Mouse (Mus musculus) spleen, adult 2 months (tissue): ENCODE measurements around the gene Rpp30. TPM values are rescaled to one million over a fixed set of nuclear protein-coding genes. Genes with fewer than 3 reads are reported as not detected.

Experiments
- DNase-seq, 2 experiments: peaks; one replicate each; pipeline versions ENCODE4 v3.0.0 to v3.0.0-alpha.2; 2012 to 2021; ENCODE audit warnings: low spot score in 2 of 2, low read depth in 1 of 2
- H3K27ac ChIP-seq: fragments of 200-500 bp; 2 replicates; pipeline ENCODE4 v1.5.1; 2012; ENCODE audit warnings: low read length, inconsistent platforms; ENCODE audit not compliant: insufficient read depth
- H3K27me3 ChIP-seq: fragments of 200-500 bp; 2 replicates; pipeline ENCODE4 v1.6.1; 2012; ENCODE audit warnings: mild to moderate bottlenecking, moderate library complexity, low read length, inconsistent platforms; ENCODE audit not compliant: control insufficient read depth, insufficient read depth
- H3K36me3 ChIP-seq: fragments of 200-500 bp; 2 replicates; pipeline ENCODE4 v1.6.1; 2012; ENCODE audit warnings: mild to moderate bottlenecking, low read length, inconsistent platforms; ENCODE audit not compliant: control insufficient read depth, insufficient read depth
- H3K4me1 ChIP-seq: fragments of 200-500 bp; 2 replicates; pipeline ENCODE4 v1.6.1; 2011; ENCODE audit warnings: inconsistent platforms; ENCODE audit not compliant: control insufficient read depth, insufficient read depth, insufficient read length
- H3K4me3 ChIP-seq: fragments of 200-500 bp; 2 replicates; pipeline ENCODE4 v1.5.1; 2011; ENCODE audit warnings: mild to moderate bottlenecking, inconsistent platforms; ENCODE audit not compliant: insufficient read depth, insufficient read length; ENCODE audit errors: extremely low read depth
- CTCF ChIP-seq: fragments of 200-500 bp; IDR thresholded peaks from 2 replicates; pipeline ENCODE4 v1.5.1; 2011; ENCODE audit warnings: mild to moderate bottlenecking, inconsistent platforms; ENCODE audit not compliant: insufficient read depth, insufficient read length, insufficient replicate concordance; ENCODE audit errors: extremely low read depth
- POLR2A ChIP-seq: fragments of 200-500 bp; IDR thresholded peaks from 2 replicates; pipeline ENCODE4 v1.6.1; 2011; ENCODE audit warnings: low read depth, low read length, inconsistent platforms
- WGBS: fragments of 180-500 bp; shearing (Covaris S2); methylation state at CpG from one replicate; pipeline ENCODE4 v1.1.7; 2018; 5-methylcytosine and 5-hydroxymethylcytosine counted together
- polyA plus RNA-seq: library from polyadenylated mRNA; depleted of rRNA; stranded (reverse); fragments of >200 nt; gene quantifications from 2 replicates; pipeline ENCODE4 v1.2.3, GENCODE M21; 2012

Rpp30 gene
- polyA plus RNA-seq, 1 experiment, result 1.4 TPM

DNA sequence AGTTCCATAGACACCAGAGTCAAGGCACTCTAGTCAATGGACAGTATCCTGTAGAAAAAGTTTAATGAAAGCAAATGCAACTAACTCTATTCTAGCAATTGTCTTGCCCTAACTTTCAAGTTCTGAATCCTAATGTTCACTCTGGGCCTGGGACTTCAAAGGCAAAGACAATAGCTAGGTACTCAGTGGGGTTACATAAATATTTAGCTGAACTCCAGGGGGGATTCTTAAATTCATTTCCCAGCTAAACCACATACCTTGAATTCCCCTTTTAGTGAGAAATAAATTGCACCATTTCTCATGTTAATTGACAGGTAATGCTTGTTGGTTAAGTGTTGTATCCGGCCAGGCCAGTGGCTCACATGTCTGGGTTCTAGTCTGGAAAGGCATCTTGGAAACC is 40.7 kb downstream of the Rpp30 start:
- WGBS, result 76% methylated on average over 1 of the region's 1 CpGs
- H3K36me3 ChIP-seq, result no peaks in the 10 kb centered on the region
- TF ChIP-seq POLR2A, result no peak
- no peak for TF ChIP-seq CTCF
- H3K4me1 ChIP-seq, result no peaks in the 10 kb centered on the region
- no peaks in the 10 kb centered on the region for H3K27me3 ChIP-seq
- DNase-seq, result no peak
- H3K4me3 ChIP-seq, result no peak overlapping the region
- no peak overlapping the region for H3K27ac ChIP-seq

- no peak for DNase-seq
- Histone ChIP-seq H3K36me3 (no peaks in the 10 kb centered on the region), H3K4me3 (no peak overlapping the region), H3K4me1 (no peaks in the 10 kb centered on the region), H3K27ac (no peak overlapping the region), H3K27me3 (no peaks in the 10 kb centered on the region)
- TF ChIP-seq CTCF (no peak), POLR2A (no peak)
- WGBS, result 97% methylated on average over 3 of the region's 3 CpGs
Observed at GRCm38 (mm10) chr19:36128440-36128839, 44.9 kb downstream of the Rpp30 start.

DNA sequence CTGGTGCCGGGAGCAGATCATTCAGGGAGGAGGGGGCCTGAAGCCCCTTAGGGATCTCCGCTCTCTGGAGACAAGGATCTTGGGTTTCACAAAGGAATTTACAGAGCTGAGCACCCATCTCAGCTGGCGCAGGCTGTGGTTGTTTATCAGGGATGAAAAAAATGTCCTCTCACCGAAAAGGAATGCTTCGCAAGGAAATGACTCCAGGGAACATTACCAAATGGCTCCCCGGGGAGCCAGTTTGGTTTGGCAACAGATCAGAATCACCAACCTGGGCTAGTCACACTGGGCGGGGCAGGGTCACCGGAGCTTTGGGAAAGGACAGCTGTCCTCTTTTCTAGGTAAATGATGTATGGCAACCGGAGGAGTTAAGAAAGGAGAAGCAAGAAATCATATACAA is 45.7 kb downstream of the Rpp30 start:
- DNase-seq, result no peak
- Histone ChIP-seq H3K27ac (no peak overlapping the region), H3K27me3 (no peaks in the 10 kb centered on the region), H3K4me3 (no peak overlapping the region), H3K4me1 (no peaks in the 10 kb centered on the region), H3K36me3 (no peaks in the 10 kb centered on the region)
- TF ChIP-seq POLR2A, result no peak
- no peak for TF ChIP-seq CTCF
- 38% methylated on average over 9 of the region's 9 CpGs for WGBS

DNA sequence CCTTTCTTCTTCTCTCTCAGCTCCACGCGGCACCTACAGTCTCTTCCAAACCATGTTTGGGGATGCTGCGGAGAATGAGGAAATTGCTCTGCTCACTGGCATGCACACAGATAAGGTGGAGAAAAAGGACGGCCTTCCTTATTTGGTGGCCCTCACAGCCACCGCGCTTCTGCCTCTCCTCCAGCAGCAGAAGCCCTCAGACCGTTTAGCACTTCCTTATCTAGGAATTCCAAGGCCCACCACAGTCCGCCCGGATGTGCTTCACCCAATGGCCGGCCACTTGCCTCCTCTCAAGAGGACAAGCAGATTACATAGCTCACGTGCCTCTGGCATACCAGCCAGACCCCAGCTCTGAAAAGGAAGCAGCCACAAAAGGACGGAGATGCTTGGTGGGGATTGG is 46.1 kb downstream of the Rpp30 start:
- H3K4me3 ChIP-seq, result no peak overlapping the region
- H3K27me3 ChIP-seq, result no peaks in the 10 kb centered on the region
- WGBS, result 8% methylated on average over 12 of the region's 12 CpGs
- DNase-seq, result no peak
- H3K27ac ChIP-seq, result no peak overlapping the region
- no peaks in the 10 kb centered on the region for H3K4me1 ChIP-seq
- no peaks in the 10 kb centered on the region for H3K36me3 ChIP-seq
- TF ChIP-seq POLR2A (no peak), CTCF (no peak)

GRCm38 (mm10) chr19:36130181-36130580 is 46.7 kb downstream of the Rpp30 start:
- Histone ChIP-seq H3K36me3 (no peaks in the 10 kb centered on the region), H3K27ac (no peak overlapping the region), H3K4me3 (no peak overlapping the region), H3K4me1 (no peaks in the 10 kb centered on the region), H3K27me3 (no peaks in the 10 kb centered on the region)
- DNase-seq, result no peak
- TF ChIP-seq CTCF, result no peak
- 44% methylated on average over 2 of the region's 2 CpGs for WGBS

GRCm38 (mm10) chr19:36131990-36132389 is 48.5 kb downstream of the Rpp30 start:
- no peak for DNase-seq
- H3K36me3 ChIP-seq, result no peaks in the 10 kb centered on the region
- no peaks in the 10 kb centered on the region for H3K27me3 ChIP-seq
- WGBS, result 76% methylated on average over 6 of the region's 6 CpGs
- no peak overlapping the region for H3K27ac ChIP-seq
- H3K4me3 ChIP-seq, result no peak overlapping the region
- H3K4me1 ChIP-seq, result no peaks in the 10 kb centered on the region
- TF ChIP-seq CTCF (no peak), POLR2A (no peak)

DNA sequence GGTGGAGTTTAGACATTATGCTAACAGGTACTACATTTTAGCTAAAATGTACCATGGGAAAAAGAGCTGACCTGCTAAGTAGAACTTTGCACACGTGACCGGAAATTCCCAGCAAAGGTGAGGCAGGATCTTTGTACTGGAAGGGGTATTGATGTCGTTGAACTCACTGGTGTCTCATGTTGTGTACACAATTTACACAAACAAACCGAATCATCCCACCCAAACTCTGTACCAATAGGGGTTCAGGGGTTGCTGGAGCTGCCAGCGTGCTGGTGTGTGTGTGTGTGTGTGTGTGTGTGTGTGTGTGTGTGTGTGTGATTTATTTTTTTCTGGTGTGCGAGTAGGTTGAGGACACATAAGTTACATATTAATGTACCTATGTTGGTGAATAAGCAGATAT is 49.5 kb downstream of the Rpp30 start:
- H3K27me3 ChIP-seq, result no peaks in the 10 kb centered on the region
- H3K27ac ChIP-seq, result no peak overlapping the region
- H3K4me3 ChIP-seq, result no peak overlapping the region
- TF ChIP-seq POLR2A (no peak), CTCF (no peak)
- no peak for DNase-seq
- no peaks in the 10 kb centered on the region for H3K36me3 ChIP-seq
- H3K4me1 ChIP-seq, result no peaks in the 10 kb centered on the region
- WGBS, result 85% methylated on average over 6 of the region's 6 CpGs
